Mouse (Mus musculus) ovary, postnatal 36 days (tissue): Measurements from ENCODE around the gene Tmem236.

Experiments
- DNase-seq: peaks from one replicate; pipeline ENCODE4 v3.0.0; 2022; ENCODE audit warnings: low spot score, mixed read lengths

Tmem236 gene

GRCm38 (mm10) chr2:14251938-14252337 is 77.6 kb downstream of the Tmem236 start:
- no peak for DNase-seq

- no peak for DNase-seq
Observed at GRCm38 (mm10) chr2:14258345-14258850, 84.1 kb downstream of the Tmem236 start.

GRCm38 (mm10) chr2:14262090-14262489 is 87.8 kb downstream of the Tmem236 start:
- DNase-seq = no peak

- no peak for DNase-seq
Observed at GRCm38 (mm10) chr2:14269160-14269559, 94.8 kb downstream of the Tmem236 start.
